Mouse (Mus musculus) forebrain, embryonic 12.5 days (tissue): ENCODE data around the gene Myoc. TPM values are rescaled to one million over a fixed set of nuclear protein-coding genes. Genes with fewer than 3 reads are reported as not detected.
"Not testable (repeated sequence)": the region's sequence is repeated elsewhere in the genome, so short reads cannot be mapped to it uniquely, and the experiment has no call there.

Source experiments
- ATAC-seq: fragments of 200-750 bp; cut with Nextera tagmentation; 2 replicates; pipeline ENCODE4 v1.8.0; 2017; ENCODE audit warnings: moderate TSS enrichment; ENCODE audit not compliant: low FRiP score
- H3K27ac ChIP-seq: fragments of 300-500 bp; sonication (generic); 2 replicates; pipeline ENCODE4 v1.5.1; 2016; ENCODE audit warnings: mild to moderate bottlenecking
- H3K27me3 ChIP-seq: fragments of 300-500 bp; sonication (generic); 2 replicates; pipeline ENCODE4 v1.6.1; 2016; ENCODE audit warnings: mild to moderate bottlenecking
- H3K36me3 ChIP-seq: fragments of 300-500 bp; sonication (generic); replicated peaks from 2 replicates; pipeline ENCODE4 v1.6.1; 2016; ENCODE audit warnings: mild to moderate bottlenecking
- H3K4me1 ChIP-seq: fragments of 300-500 bp; sonication (generic); 2 replicates; pipeline ENCODE4 v1.6.1; 2016
- H3K4me2 ChIP-seq: fragments of 300-500 bp; sonication (generic); 2 replicates; pipeline ENCODE4 v1.6.1; 2016; ENCODE audit warnings: mild to moderate bottlenecking, moderate library complexity
- H3K4me3 ChIP-seq: fragments of 300-500 bp; sonication (generic); replicated peaks from 2 replicates; pipeline ENCODE4 v1.5.1; 2016; ENCODE audit warnings: mild to moderate bottlenecking
- H3K9ac ChIP-seq: fragments of 300-500 bp; sonication (generic); 2 replicates; pipeline ENCODE4 v1.6.1; 2016; ENCODE audit warnings: mild to moderate bottlenecking
- H3K9me3 ChIP-seq: fragments of 300-500 bp; sonication (generic); 2 replicates; pipeline ENCODE4 v1.6.1; 2016
- WGBS: fragments of 180-500 bp; shearing (Covaris S2); methylation state at CpG from one replicate; pipeline ENCODE4 v1.1.7; 2016; 5-methylcytosine and 5-hydroxymethylcytosine counted together
- polyA plus RNA-seq: library from polyadenylated mRNA; unstranded; fragments of >200 nt; fragmentation: Nextera tagmentation; extraction: Ambion mirVana; gene quantifications from 2 replicates; pipeline ENCODE4 v1.2.1, GENCODE M21; 2016

The Myoc gene
- polyA plus RNA-seq, 1 experiment from 2014 or later = not detected

- no peak overlapping the region for H3K4me3 ChIP-seq
- H3K9ac ChIP-seq = no peak overlapping the region
- no peak overlapping the region for H3K4me2 ChIP-seq
- H3K4me1 ChIP-seq = no peaks in the 10 kb centered on the region; the same call in 1 of the 2 replicates
- H3K27ac ChIP-seq = no peak overlapping the region
- no peaks in the 10 kb centered on the region for H3K36me3 ChIP-seq
- ATAC-seq = no peak
- no peaks in the 10 kb centered on the region for H3K9me3 ChIP-seq
- WGBS = 75% methylated on average over 7 of the region's 7 CpGs
- no peaks in the 10 kb centered on the region for H3K27me3 ChIP-seq
These were observed 13.7 kb upstream of the Myoc start for GRCm38 (mm10) chr1:162625229-162625628.

- 88% methylated on average over 4 of the region's 4 CpGs for WGBS
- not testable (repeated sequence) for H3K27ac ChIP-seq, ATAC-seq, H3K4me2 ChIP-seq, H3K9me3 ChIP-seq, H3K4me1 ChIP-seq, H3K9ac ChIP-seq, H3K27me3 ChIP-seq, H3K4me3 ChIP-seq, H3K36me3 ChIP-seq
These were observed 11.1 kb upstream of the Myoc start for GRCm38 (mm10) chr1:162627821-162628220.

- H3K27me3 ChIP-seq, H3K4me3 ChIP-seq, H3K4me2 ChIP-seq, ATAC-seq, H3K9ac ChIP-seq, H3K36me3 ChIP-seq, H3K4me1 ChIP-seq, H3K9me3 ChIP-seq, H3K27ac ChIP-seq: not testable (repeated sequence)
- 94% methylated on average over 15 of the region's 15 CpGs for WGBS
These were observed 10.6 kb upstream of the Myoc start for GRCm38 (mm10) chr1:162628326-162628725.

- not testable (repeated sequence) for ATAC-seq, H3K9me3 ChIP-seq, H3K4me3 ChIP-seq, H3K36me3 ChIP-seq, H3K9ac ChIP-seq, H3K4me1 ChIP-seq, H3K4me2 ChIP-seq, H3K27me3 ChIP-seq, H3K27ac ChIP-seq
- 71% methylated on average over 1 of the region's 1 CpGs for WGBS
These were observed 3.5 kb upstream of the Myoc start for GRCm38 (mm10) chr1:162635291-162635931.

DNA sequence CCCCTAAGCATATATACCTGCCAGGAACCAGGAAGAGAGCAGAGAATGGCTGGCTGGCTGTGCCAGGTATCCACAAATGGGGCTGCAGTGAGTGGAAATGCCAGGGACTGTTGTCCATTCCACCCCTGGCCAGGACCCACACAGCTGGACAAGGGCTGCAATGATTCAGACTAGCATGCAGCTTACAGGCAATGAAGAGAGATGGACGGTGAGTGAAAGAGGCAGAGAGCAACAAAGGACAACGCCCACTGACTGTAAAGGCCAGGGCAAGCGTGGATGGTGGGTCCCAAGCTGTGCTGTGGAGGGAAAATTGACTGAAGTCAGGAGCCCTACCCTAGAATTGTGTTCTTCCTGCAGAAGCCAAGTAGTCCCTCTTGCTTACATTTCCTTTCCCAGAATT is 2.4 kb upstream of the Myoc start:
- no peak overlapping the region for H3K4me3 ChIP-seq
- H3K27ac ChIP-seq = no peak overlapping the region
- no peak for ATAC-seq
- H3K27me3 ChIP-seq = no peaks in the 10 kb centered on the region
- no peaks in the 10 kb centered on the region for H3K36me3 ChIP-seq
- H3K9me3 ChIP-seq = 0 out of 2 replicates have a peak, but pooled peaks cover 4% of the 10 kb centered on the region
- H3K4me2 ChIP-seq = no peak overlapping the region
- 74% methylated on average over 3 of the region's 3 CpGs for WGBS
- H3K9ac ChIP-seq = no peak overlapping the region
- H3K4me1 ChIP-seq = no peaks in the 10 kb centered on the region

GRCm38 (mm10) chr1:162638535-162638934 is 420 bp upstream of the Myoc start:
- no peak overlapping the region for H3K4me3 ChIP-seq
- H3K27me3 ChIP-seq = no peaks in the 10 kb centered on the region
- no peaks in the 10 kb centered on the region for H3K9me3 ChIP-seq
- H3K4me2 ChIP-seq = no peak overlapping the region
- H3K27ac ChIP-seq = no peak overlapping the region
- H3K4me1 ChIP-seq = no peaks in the 10 kb centered on the region
- ATAC-seq = no peak
- no peak overlapping the region for H3K9ac ChIP-seq
- no peaks in the 10 kb centered on the region for H3K36me3 ChIP-seq
- 92% methylated on average over 4 of the region's 4 CpGs for WGBS

- Histone ChIP-seq H3K9me3 (no peaks in the 10 kb centered on the region), H3K36me3 (no peaks in the 10 kb centered on the region), H3K27ac (no peak overlapping the region), H3K4me1 (no peaks in the 10 kb centered on the region), H3K9ac (no peak overlapping the region), H3K27me3 (no peaks in the 10 kb centered on the region), H3K4me2 (no peak overlapping the region), H3K4me3 (no peak overlapping the region)
- no peak for ATAC-seq
- WGBS = 90% methylated on average over 1 of the region's 1 CpGs
These were observed 906 bp downstream of the Myoc start for GRCm38 (mm10) chr1:162639861-162640260.

DNA sequence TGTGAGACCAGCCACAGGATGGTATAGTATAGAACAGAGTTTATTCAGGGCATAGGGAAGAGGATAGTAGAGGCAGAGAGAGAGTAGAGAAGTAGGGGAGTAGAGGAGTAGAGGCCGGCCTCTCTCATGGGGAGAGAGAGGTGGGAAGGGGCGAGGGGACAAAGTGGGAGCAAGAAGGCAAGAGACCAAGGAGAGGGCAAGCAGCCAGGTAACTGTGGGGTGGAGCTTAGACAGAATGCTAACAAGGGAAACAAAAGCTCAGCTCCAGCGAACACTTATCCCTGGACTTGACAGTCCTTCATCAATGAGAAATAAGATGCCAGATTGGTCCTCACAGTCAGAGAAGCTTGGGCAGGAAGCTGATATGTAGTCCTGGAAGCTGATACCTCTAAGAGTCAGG is 3.6 kb downstream of the Myoc start:
- Histone ChIP-seq H3K9ac (no peak overlapping the region), H3K36me3 (no peaks in the 10 kb centered on the region), H3K4me3 (no peak overlapping the region), H3K4me1 (no peaks in the 10 kb centered on the region), H3K4me2 (no peak overlapping the region), H3K27me3 (no peaks in the 10 kb centered on the region), H3K27ac (no peak overlapping the region), H3K9me3 (no peaks in the 10 kb centered on the region)
- ATAC-seq = no peak
- WGBS = 73% methylated on average over 3 of the region's 3 CpGs

- ATAC-seq = no peak
- no peaks in the 10 kb centered on the region for H3K4me1 ChIP-seq
- WGBS = 36% methylated on average over 4 of the region's 4 CpGs
- H3K27ac ChIP-seq = no peak overlapping the region
- H3K27me3 ChIP-seq = no peaks in the 10 kb centered on the region
- H3K4me2 ChIP-seq = no peak overlapping the region
- H3K36me3 ChIP-seq = no peaks in the 10 kb centered on the region
- H3K9me3 ChIP-seq = no peaks in the 10 kb centered on the region
- no peak overlapping the region for H3K4me3 ChIP-seq
- no peak overlapping the region for H3K9ac ChIP-seq
These were observed 4.8 kb downstream of the Myoc start for GRCm38 (mm10) chr1:162643752-162644151.

GRCm38 (mm10) chr1:162646083-162646686 is 7.2 kb downstream of the Myoc start:
- no peaks in the 10 kb centered on the region for H3K4me1 ChIP-seq
- H3K27ac ChIP-seq = no peak overlapping the region
- no peak overlapping the region for H3K4me2 ChIP-seq
- no peak overlapping the region for H3K9ac ChIP-seq
- H3K27me3 ChIP-seq = no peaks in the 10 kb centered on the region
- H3K36me3 ChIP-seq = no peaks in the 10 kb centered on the region
- no peak for ATAC-seq
- H3K4me3 ChIP-seq = no peak overlapping the region
- H3K9me3 ChIP-seq = no peaks in the 10 kb centered on the region
- 87% methylated on average over 10 of the region's 10 CpGs for WGBS

DNA sequence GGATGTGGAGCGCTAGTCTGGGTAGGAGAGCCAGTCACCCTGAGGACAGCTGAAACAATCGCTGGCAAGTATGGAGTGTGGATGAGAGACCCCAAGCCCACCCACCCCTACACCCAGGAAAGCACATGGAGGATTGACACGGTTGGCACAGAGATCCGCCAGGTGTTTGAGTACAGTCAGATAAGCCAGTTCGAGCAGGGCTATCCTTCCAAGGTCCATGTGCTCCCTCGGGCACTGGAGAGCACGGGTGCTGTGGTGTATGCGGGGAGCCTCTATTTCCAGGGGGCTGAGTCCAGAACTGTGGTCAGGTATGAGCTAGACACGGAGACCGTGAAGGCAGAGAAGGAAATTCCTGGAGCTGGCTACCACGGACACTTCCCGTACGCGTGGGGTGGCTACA is 9.5 kb downstream of the Myoc start:
- 94% methylated on average over 14 of the region's 14 CpGs for WGBS
- ATAC-seq = no peak

GRCm38 (mm10) chr1:162658119-162658518 is 19.2 kb downstream of the Myoc start, which contains the start of gene Myocos:
TSS of gene Myocos (minus strand) at chr1:162658219.
- 89% methylated on average over 7 of the region's 7 CpGs for WGBS
- H3K4me3 ChIP-seq = no peak within 1 kb of the TSS
- no peak within 1 kb of the TSS for H3K4me2 ChIP-seq
- no peak for ATAC-seq
- no peak within 1 kb of the TSS for H3K9ac ChIP-seq
- H3K27me3 ChIP-seq = no peaks in the 10 kb centered on the region
- H3K36me3 ChIP-seq = no peaks in the 10 kb centered on the region
- no peaks in the 10 kb centered on the region for H3K9me3 ChIP-seq
- H3K27ac ChIP-seq = no peak within 1 kb of the TSS
- H3K4me1 ChIP-seq = no peaks in the 10 kb centered on the region

More for the DNA sequence above, 9.5 kb downstream of the Myoc start:
- Histone ChIP-seq H3K36me3 (no peaks in the 10 kb centered on the region), H3K27me3 (no peaks in the 10 kb centered on the region), H3K4me2 (no peak overlapping the region), H3K27ac (no peak overlapping the region), H3K4me1 (no peaks in the 10 kb centered on the region), H3K9me3 (no peaks in the 10 kb centered on the region), H3K9ac (no peak overlapping the region), H3K4me3 (no peak overlapping the region)

- H3K4me3 ChIP-seq = no peak overlapping the region
- H3K9ac ChIP-seq = no peak overlapping the region
- no peak overlapping the region for H3K4me2 ChIP-seq
- WGBS = 87% methylated on average over 11 of the region's 11 CpGs
- H3K27ac ChIP-seq = no peak overlapping the region
- H3K27me3 ChIP-seq = no peaks in the 10 kb centered on the region
- no peak for ATAC-seq
- no peaks in the 10 kb centered on the region for H3K9me3 ChIP-seq
- H3K36me3 ChIP-seq = no peaks in the 10 kb centered on the region
- H3K4me1 ChIP-seq = peaks cover under 1% of the 10 kb centered on the region; the same call in 1 of the 2 replicates
These were observed 21.4 kb downstream of the Myoc start for GRCm38 (mm10) chr1:162660276-162660860.
